Mouse (Mus musculus) olfactory bulb, adult 2 months (tissue): ENCODE results near the gene Klf13. TPM values are rescaled to one million over a fixed set of nuclear protein-coding genes. Genes with fewer than 3 reads are reported as not detected.

Experiments used
- H3K27ac ChIP-seq: fragments of 200-500 bp; 2 replicates; pipeline ENCODE4 v1.5.1; 2012; ENCODE audit warnings: low read depth, low read length; ENCODE audit not compliant: insufficient read depth
- H3K4me1 ChIP-seq: fragments of 200-500 bp; 2 replicates; pipeline ENCODE4 v1.6.1; 2012; ENCODE audit warnings: low read length; ENCODE audit not compliant: control insufficient read depth, insufficient read depth
- H3K4me3 ChIP-seq: fragments of 200-500 bp; 2 replicates; pipeline ENCODE4 v1.5.1; 2012; ENCODE audit warnings: mild to moderate bottlenecking, low read depth, low read length, moderate library complexity; ENCODE audit not compliant: insufficient read depth
- CTCF ChIP-seq: fragments of 200-500 bp; IDR thresholded peaks from 2 replicates; pipeline ENCODE4 v1.5.1; 2012; ENCODE audit warnings: low read depth, mild to moderate bottlenecking, low read length, moderate library complexity; ENCODE audit not compliant: insufficient read depth
- POLR2A ChIP-seq: fragments of 200-500 bp; IDR thresholded peaks from 2 replicates; pipeline ENCODE4 v1.6.1; 2012; ENCODE audit warnings: mild to moderate bottlenecking, low read depth, low read length, moderate library complexity; ENCODE audit not compliant: insufficient read depth
- whole genome bisulfite sequencing: fragments of 180-500 bp; shearing (Covaris S2); methylation state at CpG from one replicate; pipeline ENCODE4 v1.1.7; 2018; 5-methylcytosine and 5-hydroxymethylcytosine counted together
- polyA plus RNA-seq: library from polyadenylated mRNA; stranded (reverse); fragments of >200 nt; gene quantifications from 2 replicates; pipeline ENCODE4 v1.2.4, GENCODE M21; 2012; ENCODE audit warnings: low replicate concordance; ENCODE audit not compliant: missing spikeins, insufficient read depth, insufficient read length

Gene Klf13
- polyA plus RNA-seq, 1 experiment, result 47.4 TPM

DNA sequence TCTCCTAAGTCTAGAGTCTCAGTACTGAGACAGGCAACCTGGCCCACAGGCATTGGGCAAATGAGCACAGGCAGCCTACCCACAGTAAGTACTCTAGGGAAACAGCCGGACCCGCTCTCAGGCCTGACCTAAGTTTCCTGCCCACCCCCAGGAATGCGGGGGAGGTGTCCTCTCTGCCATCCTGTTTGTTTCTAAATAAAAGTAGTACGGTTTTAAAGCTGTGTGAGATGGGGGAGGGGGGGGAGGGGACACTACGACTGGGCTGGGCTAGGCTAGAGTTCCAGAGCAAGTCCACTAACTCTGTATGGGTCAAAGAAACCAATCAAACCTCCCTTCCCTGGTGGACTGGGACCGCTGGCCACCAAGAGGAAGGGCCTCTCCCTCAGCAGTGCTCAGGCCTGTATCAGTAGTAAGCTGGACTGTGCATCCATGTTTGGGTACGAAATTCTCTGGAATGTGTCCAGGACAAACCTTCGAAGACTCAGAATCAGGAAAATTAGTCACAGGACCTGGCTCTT is 51.6 kb downstream of the Klf13 start:
- no peak overlapping the region for H3K27ac ChIP-seq
- H3K4me1 ChIP-seq, result peaks cover 22% of the 10 kb centered on the region
- TF ChIP-seq POLR2A (no peak), CTCF (no peak)
- 59% methylated on average over 8 of the region's 8 CpGs for WGBS
- H3K4me3 ChIP-seq, result no peak overlapping the region

DNA sequence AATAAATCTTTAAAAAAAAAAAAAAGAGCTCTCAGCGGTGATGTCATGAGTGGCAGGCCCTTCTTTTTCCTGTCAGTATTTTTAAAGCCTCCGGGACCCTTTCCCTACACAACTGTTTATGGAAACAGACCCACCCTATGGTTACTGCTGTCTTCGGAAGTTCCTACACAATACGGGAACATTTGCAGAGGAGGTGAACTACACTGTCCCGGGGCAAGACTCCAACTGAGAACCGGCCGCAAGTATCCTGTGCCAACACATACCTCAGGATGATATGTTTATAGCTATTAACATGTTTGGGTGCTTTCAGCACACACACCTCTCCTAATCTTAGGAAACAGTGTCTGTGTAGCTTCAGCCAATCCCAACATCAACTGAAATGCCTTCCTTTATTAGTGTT is 53.7 kb downstream of the Klf13 start:
- Histone ChIP-seq H3K27ac (no peak overlapping the region), H3K4me1 (peaks cover 20% of the 10 kb centered on the region), H3K4me3 (no peak overlapping the region)
- TF ChIP-seq CTCF (no peak), POLR2A (no peak)
- WGBS, result 83% methylated on average over 7 of the region's 7 CpGs

DNA sequence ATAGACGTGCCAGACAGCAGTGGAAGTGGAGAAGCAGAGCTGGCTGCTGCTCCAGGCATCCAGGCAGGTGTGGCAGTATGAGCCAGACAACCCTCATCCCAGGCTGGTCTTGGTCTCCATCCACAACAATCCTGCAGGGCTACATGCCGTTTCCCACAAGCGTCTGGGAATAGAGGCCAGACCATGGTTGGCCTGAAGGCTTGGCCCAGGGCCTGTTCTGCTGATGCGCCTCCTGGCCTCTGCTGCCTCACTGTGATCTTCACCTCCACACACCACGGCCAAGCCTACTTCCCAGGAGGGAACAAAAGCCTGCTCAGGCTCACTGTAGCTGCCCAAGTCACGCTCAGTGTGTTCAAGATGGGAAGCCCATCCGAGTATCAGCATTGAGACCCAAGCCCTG is 56.0 kb downstream of the Klf13 start:
- WGBS, result 70% methylated on average over 7 of the region's 7 CpGs

DNA sequence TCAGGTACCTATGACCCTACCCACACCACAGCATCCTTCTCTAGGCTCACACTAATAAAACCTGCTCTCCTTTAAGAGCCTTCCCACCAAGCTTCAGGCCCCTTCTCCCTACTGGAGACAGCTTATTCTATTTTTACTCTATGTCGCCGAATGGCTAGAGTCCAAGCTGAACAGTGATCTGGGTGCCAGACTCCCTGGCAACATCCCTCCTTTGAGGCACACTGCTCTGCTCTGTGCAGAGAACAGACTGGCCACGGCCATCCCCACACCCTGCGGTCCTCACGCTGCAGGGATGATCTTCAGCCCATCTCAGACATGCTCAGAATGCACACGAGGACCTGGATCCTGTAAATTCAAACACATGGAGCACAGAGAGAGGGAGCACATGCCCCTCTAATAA is 59.1 kb downstream of the Klf13 start:
- 42% methylated on average over 6 of the region's 6 CpGs for WGBS
- no peak overlapping the region for H3K27ac ChIP-seq
- TF ChIP-seq CTCF (no peak), POLR2A (no peak)
- no peak overlapping the region for H3K4me3 ChIP-seq
- 0 out of 2 replicates have a peak, but pooled peaks cover 3% of the 10 kb centered on the region for H3K4me1 ChIP-seq

More for the DNA sequence above, 56.0 kb downstream of the Klf13 start:
- TF ChIP-seq CTCF (no peak), POLR2A (no peak)
- Histone ChIP-seq H3K4me3 (no peak overlapping the region), H3K4me1 (peaks cover 8% of the 10 kb centered on the region), H3K27ac (no peak overlapping the region)

DNA sequence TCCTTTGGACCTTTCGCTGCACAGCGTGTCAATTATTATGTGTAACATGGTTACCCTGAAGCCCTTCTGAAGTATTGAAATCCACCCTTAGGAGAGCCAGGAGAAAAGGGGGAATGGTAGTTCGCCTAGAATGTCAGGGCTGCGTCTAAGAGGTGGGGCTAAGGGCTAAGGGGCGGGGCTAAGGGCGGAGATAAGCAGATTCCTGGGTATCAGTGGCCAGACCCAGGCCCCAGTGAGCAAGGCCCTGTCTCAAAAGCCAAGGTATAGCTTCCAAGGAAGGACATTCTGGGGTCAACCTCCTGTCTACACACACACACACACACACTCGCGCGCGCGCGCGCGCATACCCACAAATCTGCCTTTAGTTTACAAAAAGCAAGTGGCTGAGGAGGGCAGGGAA is 61.1 kb downstream of the Klf13 start:
- no peak overlapping the region for H3K27ac ChIP-seq
- 0 out of 2 replicates have a peak, but pooled peaks cover 3% of the 10 kb centered on the region for H3K4me1 ChIP-seq
- WGBS, result 55% methylated on average over 14 of the region's 14 CpGs
- H3K4me3 ChIP-seq, result no peak overlapping the region
- TF ChIP-seq POLR2A (no peak), CTCF (no peak)

DNA sequence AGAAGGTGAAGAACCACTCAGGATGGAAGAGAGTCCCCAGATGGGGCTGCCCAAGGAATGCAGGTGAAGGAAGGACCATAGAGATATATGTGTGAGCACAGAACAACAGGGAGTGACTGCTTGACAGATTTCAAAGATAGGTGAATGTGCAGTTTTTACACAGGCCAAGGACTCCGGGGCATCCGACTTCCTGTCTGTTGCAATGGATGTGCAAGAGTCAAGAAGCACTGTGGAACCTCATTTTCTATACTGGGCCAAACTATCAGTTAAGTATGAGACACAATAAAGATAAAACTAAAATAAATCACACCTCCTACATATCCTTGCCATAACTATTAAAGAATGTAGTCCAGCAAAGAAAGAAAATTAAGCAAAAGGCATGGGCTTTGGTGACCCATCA is 62.1 kb downstream of the Klf13 start:
- Histone ChIP-seq H3K4me1 (0 out of 2 replicates have a peak, but pooled peaks cover 3% of the 10 kb centered on the region), H3K27ac (no peak overlapping the region), H3K4me3 (no peak overlapping the region)
- 84% methylated on average over 2 of the region's 2 CpGs for WGBS
- TF ChIP-seq POLR2A (no peak), CTCF (no peak)

DNA sequence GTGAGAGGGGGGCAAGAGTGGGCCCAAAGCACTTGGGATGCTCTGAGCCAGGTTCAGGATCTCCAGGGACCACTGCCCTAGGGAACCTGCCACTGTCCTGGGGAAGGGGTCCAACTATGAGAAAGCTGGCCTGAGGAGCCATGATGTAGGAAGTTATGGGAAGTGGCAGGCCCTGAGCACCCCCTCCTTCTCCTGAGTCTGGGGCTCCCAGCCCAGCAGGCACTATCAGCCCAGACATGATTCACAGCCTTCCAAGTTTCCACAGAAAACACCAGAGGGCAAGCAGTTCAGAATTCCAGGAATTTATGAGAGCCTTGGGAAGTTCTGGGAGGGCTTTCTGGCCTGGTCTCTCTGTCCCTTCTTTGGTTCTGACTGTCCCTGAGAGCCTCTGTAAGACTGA is 63.0 kb downstream of the Klf13 start:
- TF ChIP-seq CTCF (no peak), POLR2A (no peak)
- Histone ChIP-seq H3K4me1 (0 out of 2 replicates have a peak, but pooled peaks cover 3% of the 10 kb centered on the region), H3K27ac (no peak overlapping the region), H3K4me3 (no peak overlapping the region)

DNA sequence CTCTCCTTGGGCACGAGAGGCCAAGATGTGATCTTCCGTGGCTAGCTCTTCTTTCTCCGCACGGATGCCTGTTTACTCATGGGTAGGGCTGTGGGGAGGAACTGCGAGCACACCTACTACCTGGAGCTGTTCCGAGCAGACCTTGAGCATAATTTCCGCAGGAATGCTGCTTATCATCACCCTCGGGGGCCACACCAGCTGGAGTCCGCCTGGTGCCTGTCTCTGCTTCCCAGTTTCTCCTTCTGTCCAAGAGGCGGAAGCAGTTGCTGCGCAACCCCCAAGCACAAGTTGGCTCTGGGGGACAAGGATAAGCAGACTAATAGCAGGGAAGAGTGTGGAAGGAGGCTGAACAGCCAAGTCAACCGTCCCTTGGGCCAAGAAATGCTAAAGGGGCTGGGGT is 64.8 kb downstream of the Klf13 start:
- H3K27ac ChIP-seq, result no peak overlapping the region
- WGBS, result 79% methylated on average over 12 of the region's 12 CpGs
- TF ChIP-seq POLR2A (no peak), CTCF (no peak)
- H3K4me3 ChIP-seq, result no peak overlapping the region
- H3K4me1 ChIP-seq, result no peaks in the 10 kb centered on the region

DNA sequence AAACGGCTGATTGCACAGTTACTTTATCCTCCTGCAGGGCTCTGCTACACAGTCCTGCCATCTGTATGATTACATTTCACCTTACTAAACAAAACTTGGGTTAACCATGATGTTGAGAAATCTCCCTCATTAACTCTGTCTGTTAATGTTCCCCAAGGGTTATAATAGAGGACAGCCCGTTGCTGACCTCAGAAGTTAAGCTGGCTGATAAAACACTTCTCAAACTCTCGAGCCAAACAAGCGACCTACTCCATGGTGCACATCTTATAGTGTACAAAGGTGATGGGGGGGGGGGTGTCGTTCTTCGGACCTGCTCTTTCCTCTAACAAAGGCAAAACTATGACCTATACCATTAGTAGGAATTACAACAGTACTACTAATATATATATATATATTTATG is 67.0 kb downstream of the Klf13 start:
- WGBS, result 91% methylated on average over 6 of the region's 6 CpGs
- no peak for TF ChIP-seq POLR2A
- TF ChIP-seq CTCF, result no peak
- no peaks in the 10 kb centered on the region for H3K4me1 ChIP-seq

DNA sequence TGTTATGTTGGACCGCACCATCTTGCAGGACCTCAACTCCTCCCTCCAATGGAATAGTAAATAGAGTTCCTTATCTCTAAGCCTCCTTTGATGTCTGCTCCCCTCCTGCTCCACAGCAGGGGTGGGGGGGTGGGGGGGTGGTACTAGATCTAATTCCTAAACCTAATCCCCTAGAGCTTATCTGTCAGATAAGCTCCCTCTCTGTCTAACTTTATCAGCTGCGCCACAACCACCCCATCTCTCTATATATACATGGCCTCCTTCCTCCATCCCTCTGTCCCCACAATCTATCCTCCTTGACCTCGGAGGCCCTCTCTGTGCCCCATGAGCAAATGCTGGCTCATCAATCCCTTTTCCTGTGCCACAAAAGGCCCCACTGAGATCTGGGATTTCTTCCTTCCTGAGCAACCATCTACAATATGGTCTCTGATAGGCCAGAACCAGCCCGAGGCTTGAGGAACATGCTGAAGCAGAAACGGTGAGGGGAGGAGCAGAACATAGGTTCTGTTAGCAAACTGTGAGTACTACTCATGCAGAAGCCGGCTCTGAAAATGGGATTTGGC is 70.3 kb downstream of the Klf13 start:
- no peaks in the 10 kb centered on the region for H3K4me1 ChIP-seq
- 83% methylated on average over 6 of the region's 6 CpGs for WGBS
- no peak overlapping the region for H3K4me3 ChIP-seq
- no peak overlapping the region for H3K27ac ChIP-seq
- TF ChIP-seq CTCF (no peak), POLR2A (no peak)

More for the DNA sequence above, 67.0 kb downstream of the Klf13 start:
- H3K4me3 ChIP-seq, result no peak overlapping the region
- H3K27ac ChIP-seq, result no peak overlapping the region
